Mouse (Mus musculus) CD8-positive naive resting alpha-beta T cell, adult 2 months (primary cell): ENCODE data around the gene Lrmda.

Experiments
- DNase-seq, 2 experiments: peaks; one replicate each; pipeline ENCODE4 v3.0.0; 2022; ENCODE audit warnings: low read depth in 2 of 2, low spot score in 2 of 2

Gene Lrmda

GRCm38 (mm10) chr14:23015321-23016067 lies 996.0 kb downstream of the Lrmda start:
- DNase-seq: no peak

- no peak for DNase-seq
Observed at GRCm38 (mm10) chr14:23016068-23016611, 996.6 kb downstream of the Lrmda start.

- DNase-seq: no peak
Observed at GRCm38 (mm10) chr14:23041002-23041401, 1021.5 kb downstream of the Lrmda start.

- DNase-seq: no peak
Observed at GRCm38 (mm10) chr14:23045322-23045721, 1025.8 kb downstream of the Lrmda start.

GRCm38 (mm10) chr14:23046330-23046729 lies 1026.8 kb downstream of the Lrmda start:
- no peak for DNase-seq

GRCm38 (mm10) chr14:23051441-23051840 lies 1031.9 kb downstream of the Lrmda start:
- DNase-seq: no peak

GRCm38 (mm10) chr14:23052833-23053592 lies 1033.5 kb downstream of the Lrmda start:
- DNase-seq: no peak

- DNase-seq: no peak
Observed at GRCm38 (mm10) chr14:23057228-23057976, 1037.9 kb downstream of the Lrmda start.

GRCm38 (mm10) chr14:23057987-23058386 lies 1038.5 kb downstream of the Lrmda start:
- DNase-seq: no peak

GRCm38 (mm10) chr14:23078719-23079118 lies 1059.2 kb downstream of the Lrmda start:
- no peak for DNase-seq

GRCm38 (mm10) chr14:23084241-23084773 lies 1064.8 kb downstream of the Lrmda start:
- no peak for DNase-seq

- no peak for DNase-seq
Observed at GRCm38 (mm10) chr14:23084797-23085196, 1065.3 kb downstream of the Lrmda start.

GRCm38 (mm10) chr14:23093306-23093705 lies 1073.8 kb downstream of the Lrmda start:
- DNase-seq: no peak

GRCm38 (mm10) chr14:23094546-23095157 lies 1075.1 kb downstream of the Lrmda start:
- DNase-seq: no peak

GRCm38 (mm10) chr14:23095158-23096016 lies 1075.9 kb downstream of the Lrmda start:
- no peak for DNase-seq

GRCm38 (mm10) chr14:23096017-23096336 lies 1076.5 kb downstream of the Lrmda start:
- no peak for DNase-seq

- no peak for DNase-seq
Observed at GRCm38 (mm10) chr14:23096405-23096804, 1076.9 kb downstream of the Lrmda start.
